Mouse (Mus musculus) embryo, embryonic 10.5 days (tissue): Measurements from ENCODE around the gene Maf.
A peak's percentile ranks its signal among the peaks of the same experiment; 100 is the strongest.

ENCODE experiments used
- DNase-seq: peaks from one replicate; pipeline ENCODE4 v3.0.0-alpha.2; 2015; ENCODE audit warnings: low spot score

Maf gene

GRCm38 (mm10) chr8:115707731-115708590, at the start of gene Maf:
Gene Maf, minus strand, starts transcription at chr8:115707794.
- peak; percentile 93 for DNase-seq

GRCm38 (mm10) chr8:115756965-115757364, 49.4 kb upstream of the Maf start:
- peak; percentile 7 for DNase-seq

DNA sequence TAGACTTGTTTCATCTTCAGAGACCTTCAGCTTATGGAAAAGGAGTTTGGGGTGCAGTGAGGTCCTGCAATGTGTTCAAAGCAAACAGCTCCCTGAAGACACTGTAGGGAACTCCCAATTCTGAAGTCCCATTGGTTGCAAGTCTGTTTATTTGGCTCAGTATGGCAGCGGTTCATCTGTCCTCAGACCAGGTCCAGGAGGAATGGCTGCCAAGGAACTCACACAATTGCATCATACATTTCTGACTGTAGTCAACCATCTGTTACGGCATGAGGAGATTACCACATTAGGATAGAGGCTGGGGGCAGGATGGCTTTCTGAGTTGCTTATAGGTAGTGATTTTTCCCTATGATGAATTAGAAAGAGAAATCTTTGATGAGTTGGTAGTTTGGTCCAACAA, 48.4 kb upstream of the Maf start:
- no peak for DNase-seq

- DNase-seq, result peak; percentile 6
Measured at GRCm38 (mm10) chr8:115754694-115755093, 47.1 kb upstream of the Maf start.

GRCm38 (mm10) chr8:115753801-115754200, 46.2 kb upstream of the Maf start:
- DNase-seq, result no peak

DNA sequence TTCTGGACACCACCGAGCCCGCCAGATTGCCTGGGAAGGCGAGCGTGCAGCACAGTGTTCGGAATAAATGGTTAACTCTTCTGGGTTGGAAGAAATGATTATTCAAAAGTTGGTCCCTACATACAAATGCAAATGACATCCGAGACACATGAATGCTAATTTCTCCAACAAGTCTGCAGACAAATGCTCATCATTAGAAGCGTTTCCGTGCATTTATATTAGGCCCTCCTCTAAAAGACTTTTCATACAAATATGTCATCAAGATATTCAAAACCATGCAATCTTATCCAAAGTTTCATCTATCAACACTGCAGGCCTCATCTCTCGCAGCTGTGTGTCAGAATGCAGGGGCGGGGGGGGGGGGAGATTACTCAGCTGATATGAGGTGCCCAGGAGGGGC, 39.8 kb upstream of the Maf start:
- DNase-seq, result no peak

GRCm38 (mm10) chr8:115745648-115746047, 38.1 kb upstream of the Maf start:
- no peak for DNase-seq

GRCm38 (mm10) chr8:115743441-115743840, 35.8 kb upstream of the Maf start:
- no peak for DNase-seq

- no peak for DNase-seq
Measured at GRCm38 (mm10) chr8:115742646-115743045, 35.1 kb upstream of the Maf start.

GRCm38 (mm10) chr8:115741964-115742363, 34.4 kb upstream of the Maf start:
- DNase-seq, result no peak

DNA sequence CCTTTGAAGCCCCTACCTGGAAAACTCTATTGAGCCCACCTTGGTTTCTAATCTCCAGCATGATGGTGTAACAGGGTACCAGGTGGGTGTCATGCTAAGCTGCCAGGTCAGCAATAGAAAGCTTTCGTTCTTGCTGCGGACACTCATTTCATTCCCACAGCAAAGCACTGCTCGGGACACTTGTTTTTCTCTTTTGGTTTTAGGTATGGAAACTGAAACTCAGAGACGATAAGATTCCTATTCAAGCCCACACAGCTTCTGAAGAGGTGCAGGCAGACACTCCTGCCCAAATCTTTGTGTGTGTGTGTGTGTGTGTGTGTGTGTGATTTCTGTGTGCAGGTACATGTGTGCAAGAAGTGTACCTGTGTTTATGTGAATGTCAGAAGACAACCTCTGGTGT, 32.2 kb upstream of the Maf start:
- DNase-seq, result no peak

DNA sequence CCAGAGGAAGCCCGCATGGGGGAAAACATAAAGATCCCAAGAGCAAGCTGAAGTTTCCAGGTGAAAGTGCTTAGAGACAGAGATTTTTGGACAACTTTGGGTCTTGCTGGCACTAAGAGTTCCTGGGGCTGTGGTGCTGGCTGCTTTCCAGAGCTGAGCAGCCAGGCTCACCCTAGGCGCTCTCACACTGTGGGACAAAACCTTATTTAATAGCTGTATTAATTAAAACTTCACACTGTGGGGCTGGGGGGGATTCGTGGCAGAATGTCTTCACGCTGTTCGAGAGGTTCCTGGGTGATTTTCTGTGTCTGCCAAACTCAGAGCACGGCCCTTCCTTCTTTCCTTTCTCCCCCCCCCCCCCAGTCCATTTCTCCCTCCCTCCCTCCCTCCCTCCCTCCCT, 24.8 kb upstream of the Maf start:
- no peak for DNase-seq

- DNase-seq, result no peak
Measured at GRCm38 (mm10) chr8:115726807-115727206, 19.2 kb upstream of the Maf start.

DNA sequence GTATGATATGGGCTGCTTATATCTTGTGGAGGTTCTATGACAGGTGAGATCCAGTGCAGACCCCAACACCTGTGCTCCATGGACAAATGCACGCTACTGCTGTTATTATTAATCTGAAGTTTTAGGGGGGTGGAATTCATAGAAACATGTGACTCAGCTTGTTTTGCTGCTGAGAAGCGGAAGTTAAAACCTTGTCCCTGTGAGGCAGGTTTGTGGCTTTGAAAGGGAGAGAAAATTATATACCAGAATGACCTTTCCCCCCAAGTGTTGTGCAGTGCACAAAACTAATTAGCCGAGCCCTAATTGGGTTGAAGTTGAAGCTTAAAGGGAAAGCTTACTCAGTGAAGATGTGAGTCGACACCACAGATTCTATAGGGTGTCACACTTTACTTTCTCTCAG, 18.6 kb upstream of the Maf start:
- no peak for DNase-seq

GRCm38 (mm10) chr8:115719126-115719525, 11.5 kb upstream of the Maf start:
- DNase-seq, result no peak

DNA sequence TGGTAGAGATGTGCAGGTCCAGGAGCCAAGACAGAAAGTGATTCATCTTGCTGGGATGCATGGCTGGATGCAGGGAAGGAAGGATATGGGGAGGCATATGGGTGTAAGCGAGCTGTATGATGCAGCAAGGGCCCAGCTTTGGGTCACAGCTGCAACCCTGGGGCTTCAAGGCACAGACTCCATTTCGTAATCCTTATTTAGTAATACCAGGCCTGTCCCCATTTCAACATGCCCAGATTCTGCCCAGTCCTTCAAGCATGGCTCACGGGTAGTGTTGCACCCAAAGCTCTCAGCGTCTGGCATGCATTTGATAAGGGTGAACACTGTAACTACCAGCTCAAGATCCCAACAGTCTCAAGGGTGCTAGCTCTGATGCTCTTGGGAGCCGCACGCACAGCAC, 11.0 kb upstream of the Maf start:
- DNase-seq, result no peak

DNA sequence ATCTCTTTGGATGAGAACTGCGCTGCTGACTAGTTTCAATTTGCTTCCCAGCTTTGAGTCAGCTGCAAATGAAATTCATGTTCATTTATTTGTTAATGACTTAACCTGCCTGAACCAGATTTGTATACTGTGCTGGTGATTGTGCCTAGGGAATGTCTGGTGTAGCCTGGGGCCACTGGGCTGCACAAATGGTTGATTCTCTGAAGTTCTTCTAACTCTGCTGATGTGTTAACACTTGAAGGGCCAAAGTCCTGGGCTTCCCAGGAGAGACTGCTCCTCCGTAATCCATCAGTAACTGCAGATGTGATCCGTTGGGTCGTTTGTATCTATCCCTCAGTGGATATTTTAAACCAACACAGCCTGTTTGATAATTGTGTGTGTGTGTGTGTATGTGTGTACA, 7.7 kb upstream of the Maf start:
- no peak for DNase-seq

GRCm38 (mm10) chr8:115711106-115711505, 3.5 kb upstream of the Maf start:
- no peak for DNase-seq

DNA sequence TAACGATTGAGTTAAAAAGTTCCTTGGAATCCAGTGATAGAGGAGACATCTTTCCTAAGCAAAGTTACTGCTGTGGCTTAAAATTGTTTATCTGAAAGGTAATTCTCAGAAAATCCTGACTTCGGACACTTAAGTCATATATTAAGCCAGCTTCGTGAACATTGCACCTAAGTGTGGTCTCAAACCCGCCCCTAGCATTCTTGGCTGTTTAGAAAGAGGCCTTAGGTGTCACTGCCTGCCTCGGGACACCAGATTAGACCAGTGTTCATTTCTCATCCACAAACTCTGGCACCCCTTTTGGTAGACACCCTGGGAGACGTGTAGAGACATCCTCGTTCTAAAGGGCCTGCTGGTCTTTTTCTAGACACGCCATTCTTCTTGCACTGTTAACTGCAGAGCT, 2.3 kb upstream of the Maf start:
- no peak for DNase-seq

- peak; percentile 92 for DNase-seq
Measured at GRCm38 (mm10) chr8:115708936-115709780, 1.6 kb upstream of the Maf start.

- peak; percentile 75 for DNase-seq
Measured at GRCm38 (mm10) chr8:115706861-115707730, 498 bp downstream of the Maf start.

DNA sequence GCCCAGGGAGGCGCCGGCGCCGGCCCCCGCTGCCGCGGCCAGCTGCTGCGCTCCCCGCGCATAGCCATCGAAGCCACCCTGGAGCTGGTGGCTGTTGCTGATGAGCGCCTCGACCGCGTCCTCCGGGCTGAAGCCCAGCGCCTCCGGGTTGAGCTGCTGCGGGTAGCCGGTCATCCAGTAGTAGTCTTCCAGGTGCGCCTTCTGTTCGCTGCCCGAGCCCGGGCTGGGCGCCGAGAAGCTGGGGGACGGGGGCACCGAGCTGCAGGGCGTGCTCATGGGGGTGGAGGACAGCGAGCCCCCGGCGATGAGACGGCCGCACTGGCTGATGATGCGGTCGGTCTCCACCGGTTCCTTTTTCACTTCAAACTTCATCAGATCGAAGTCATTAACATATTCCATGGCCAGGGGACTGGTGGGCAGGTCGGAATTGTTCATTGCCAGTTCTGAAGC, 1.2 kb downstream of the Maf start:
- peak; percentile 65 for DNase-seq
